In genomic region chr10:37615926-37616691, GRCm38 (mm10) we compare ENCODE assay signal across 12 mouse cellular contexts.
A peak's percentile ranks its signal among the peaks of the same experiment; 100 is the strongest.
DNase-seq lines count a peak whose midpoint lies in the region; ATAC-seq and TF ChIP-seq lines count a peak whose summit lies in the region.
"Had no signal": no experiment of that assay in that cellular context is flagged by ENCODE, and none has a peak within 500 bp of the region (broad histone marks: within the 10 kb centered on the region; RNA-seq: fewer than 3 reads in every experiment).

No protein-coding gene starts in this region.

- 53% methylated on average over 4 of the region's 4 CpGs for WGBS in intestine, embryonic 14.5 days
- 64% methylated on average over 4 of the region's 4 CpGs for WGBS in intestine, postnatal 0 days
- 52% methylated on average over 4 of the region's 4 CpGs for WGBS in embryonic facial prominence, embryonic 11.5 days

- no peak for TF ChIP-seq CTCF in intestine, postnatal 0 days (IDR thresholded peaks at IDR 0.05; ENCODE audit: low read depth)

- 0 out of 2 replicates have a peak, but pooled peaks have one; percentile 47 for ATAC-seq in intestine, embryonic 14.5 days (replicated peaks; ENCODE audit: low FRiP score, low TSS enrichment, low read depth)
- ATAC-seq in intestine, postnatal 0 days: no peak
- peak; percentile 59 for ATAC-seq in embryonic facial prominence, embryonic 11.5 days (replicated peaks; ENCODE audit: insufficient number of reproducible peaks, low FRiP score, low TSS enrichment, low read depth)
- ATAC-seq: forebrain, embryonic 16.5 days; liver, embryonic 12.5 days had no signal

- no peaks in the 10 kb centered on the region for H3K9me3 ChIP-seq in intestine, embryonic 14.5 days (ENCODE audit: control insufficient read depth, low read length)
- no peaks in the 10 kb centered on the region for H3K9me3 ChIP-seq in intestine, postnatal 0 days (ENCODE audit: control insufficient read depth)
- H3K9me3 ChIP-seq in embryonic facial prominence, embryonic 11.5 days (replicated peaks; ENCODE audit: control insufficient read depth, low read length): no peaks in the 10 kb centered on the region
- H3K9me3 ChIP-seq: liver, embryonic 12.5 days had no signal

- no peak overlapping the region for H3K4me3 ChIP-seq in intestine, embryonic 14.5 days (ENCODE audit: low read depth, low read length)
- no peak overlapping the region for H3K4me3 ChIP-seq in intestine, postnatal 0 days (ENCODE audit: low read depth, low read length)
- no peak overlapping the region for H3K4me3 ChIP-seq in embryonic facial prominence, embryonic 11.5 days (ENCODE audit: low read depth, low read length)
- H3K4me3 ChIP-seq: liver, embryonic 12.5 days had no signal

- no peaks in the 10 kb centered on the region for H3K27me3 ChIP-seq in intestine, embryonic 14.5 days (replicated peaks; ENCODE audit: control insufficient read depth, insufficient read depth, low read length)
- H3K27me3 ChIP-seq in intestine, postnatal 0 days (replicated peaks; ENCODE audit: control insufficient read depth, insufficient read depth, low read length): no peaks in the 10 kb centered on the region
- no peaks in the 10 kb centered on the region for H3K27me3 ChIP-seq in embryonic facial prominence, embryonic 11.5 days (ENCODE audit: control insufficient read depth, insufficient read depth, low read length)
- H3K27me3 ChIP-seq: liver, embryonic 12.5 days had no signal

- 0 out of 2 replicates have a peak, but pooled peaks cover 6% of the 10 kb centered on the region for H3K4me1 ChIP-seq in intestine, embryonic 14.5 days (replicated peaks; ENCODE audit: control insufficient read depth, insufficient read depth, low read length)
- no peaks in the 10 kb centered on the region for H3K4me1 ChIP-seq in intestine, postnatal 0 days (replicated peaks; ENCODE audit: control insufficient read depth, insufficient read depth, low read length)
- H3K4me1 ChIP-seq in embryonic facial prominence, embryonic 11.5 days (ENCODE audit: control insufficient read depth, insufficient read depth, low read length): no peaks in the 10 kb centered on the region

- no peak for DNase-seq in intestine, embryonic 14.5 days (ENCODE audit: low spot score)
- peak; percentile 35 for DNase-seq in adipocyte (ENCODE audit: low spot score)
- DNase-seq in embryonic facial prominence, embryonic 11.5 days (ENCODE audit: low spot score): peak; percentile 78
- peak; percentile 27 for DNase-seq in lung, postnatal 36 days
- no peak for DNase-seq in adrenal gland, postnatal 4 days (ENCODE audit: low spot score in 2 of 2)
- DNase-seq in urinary bladder, adult 18-20 months (ENCODE audit: low spot score in 2 of 2): no peak
- no peak for DNase-seq in urinary bladder, postnatal 36 days (ENCODE audit: low spot score in 2 of 2)
- DNase-seq: heart, postnatal 4 days; thymus, postnatal 4 days had no signal

- H3K4me2 ChIP-seq in intestine, embryonic 14.5 days (ENCODE audit: low read length): no peak overlapping the region
- H3K4me2 ChIP-seq in intestine, postnatal 0 days (replicated peaks; ENCODE audit: low read depth): no peak overlapping the region
- H3K4me2 ChIP-seq in embryonic facial prominence, embryonic 11.5 days (ENCODE audit: low read depth, low read length): no peak overlapping the region
- H3K4me2 ChIP-seq: liver, embryonic 12.5 days had no signal

- no peak overlapping the region for H3K9ac ChIP-seq in intestine, embryonic 14.5 days (ENCODE audit: low read length)
- no peak overlapping the region for H3K9ac ChIP-seq in intestine, postnatal 0 days (ENCODE audit: low read depth, low read length)
- no peak overlapping the region for H3K9ac ChIP-seq in embryonic facial prominence, embryonic 11.5 days (replicated peaks; ENCODE audit: low read length)
- H3K9ac ChIP-seq: liver, embryonic 12.5 days had no signal

- no peaks in the 10 kb centered on the region for H3K36me3 ChIP-seq in intestine, embryonic 14.5 days (ENCODE audit: control insufficient read depth, insufficient read depth, low read length)
- H3K36me3 ChIP-seq in intestine, postnatal 0 days (ENCODE audit: control insufficient read depth, insufficient read depth): no peaks in the 10 kb centered on the region
- H3K36me3 ChIP-seq in embryonic facial prominence, embryonic 11.5 days (replicated peaks; ENCODE audit: control insufficient read depth, insufficient read depth, low read depth, low read length): no peaks in the 10 kb centered on the region
- H3K36me3 ChIP-seq: liver, embryonic 12.5 days had no signal

- H3K27ac ChIP-seq in intestine, embryonic 14.5 days (ENCODE audit: low read depth): no peak overlapping the region
- no peak overlapping the region for H3K27ac ChIP-seq in intestine, postnatal 0 days (ENCODE audit: low read depth, low read length)
- no peak overlapping the region for H3K27ac ChIP-seq in embryonic facial prominence, embryonic 11.5 days (replicated peaks; ENCODE audit: low read depth, low read length)
- H3K27ac ChIP-seq: liver, embryonic 12.5 days had no signal

Comparison
In these comparisons a context has a peak if more than half of its experiments do, and no peak if none do; other contexts are left out.
1. DNase-seq: peak in adipocyte (single experiment), embryonic facial prominence, embryonic 11.5 days (single experiment) and lung, postnatal 36 days (single experiment); none in intestine, embryonic 14.5 days (single experiment), adrenal gland, postnatal 4 days (0 of 2), urinary bladder, adult 18-20 months (0 of 2) and urinary bladder, postnatal 36 days (0 of 2).